In genomic region chr1:182181456-182182305, GRCm38 (mm10) we compare ENCODE assay signal across 26 mouse cellular contexts. TPM values are rescaled to one million over a fixed set of nuclear protein-coding genes. Genes with fewer than 3 reads are reported as not detected.
DNase-seq lines count a peak whose midpoint lies in the region; ATAC-seq and TF ChIP-seq lines count a peak whose summit lies in the region.
"Had no signal": no experiment of that assay in that cellular context is flagged by ENCODE, and none has a peak within 500 bp of the region (broad histone marks: within the 10 kb centered on the region; RNA-seq: fewer than 3 reads in every experiment).

No protein-coding gene starts in this region.

- no peak overlapping the region for H3K4me3 ChIP-seq in ES-Bruce4 (ENCODE audit: low read depth, low read length)
- H3K4me3 ChIP-seq in kidney, embryonic 16.5 days (ENCODE audit: low read length) = no peak overlapping the region
- H3K4me3 ChIP-seq: embryonic facial prominence, embryonic 10.5 days; embryonic facial prominence, embryonic 12.5 days; forebrain, embryonic 13.5 days; forebrain, embryonic 15.5 days had no signal

- no peaks in the 10 kb centered on the region for H3K4me1 ChIP-seq in ES-Bruce4 (ENCODE audit: control insufficient read depth, insufficient read depth, low read length)
- no peaks in the 10 kb centered on the region for H3K4me1 ChIP-seq in kidney, embryonic 16.5 days (ENCODE audit: insufficient read depth, low read length)
- H3K4me1 ChIP-seq: embryonic facial prominence, embryonic 10.5 days; embryonic facial prominence, embryonic 12.5 days; forebrain, embryonic 13.5 days; forebrain, embryonic 15.5 days had no signal

- H3K9me3 ChIP-seq in ES-Bruce4 (replicated peaks; ENCODE audit: control insufficient read depth, insufficient read depth, low read length, poor library complexity, severe bottlenecking) = peaks cover 16% of the 10 kb centered on the region
- no peaks in the 10 kb centered on the region for H3K9me3 ChIP-seq in kidney, embryonic 16.5 days (ENCODE audit: low read length)
- H3K9me3 ChIP-seq: embryonic facial prominence, embryonic 10.5 days; embryonic facial prominence, embryonic 12.5 days; forebrain, embryonic 13.5 days; forebrain, embryonic 15.5 days had no signal

- H3K27me3 ChIP-seq in ES-Bruce4 (ENCODE audit: control insufficient read depth, insufficient read depth, low read length, poor library complexity, severe bottlenecking) = no peaks in the 10 kb centered on the region
- no peaks in the 10 kb centered on the region for H3K27me3 ChIP-seq in kidney, embryonic 16.5 days (ENCODE audit: insufficient read depth, low read length)
- H3K27me3 ChIP-seq: embryonic facial prominence, embryonic 12.5 days; forebrain, embryonic 13.5 days; forebrain, embryonic 15.5 days; Patski had no signal

- ATAC-seq in kidney, embryonic 16.5 days (ENCODE audit: low FRiP score, low TSS enrichment) = no peak
- ATAC-seq: activated CD4-positive, CD25-positive, alpha-beta regulatory T cell, adult 4 months; forebrain, embryonic 13.5 days; forebrain, embryonic 15.5 days; forebrain, postnatal 0 days; Patski had no signal

- no peak overlapping the region for H3K4me2 ChIP-seq in kidney, embryonic 16.5 days (replicated peaks; ENCODE audit: low read depth, low read length)
- H3K4me2 ChIP-seq: embryonic facial prominence, embryonic 12.5 days; forebrain, embryonic 13.5 days; forebrain, embryonic 15.5 days had no signal

- no peak overlapping the region for H3K9ac ChIP-seq in ES-Bruce4 (ENCODE audit: low read depth, poor library complexity, severe bottlenecking)
- H3K9ac ChIP-seq in kidney, embryonic 16.5 days (replicated peaks; ENCODE audit: low read length) = no peak overlapping the region
- H3K9ac ChIP-seq: embryonic facial prominence, embryonic 12.5 days; forebrain, embryonic 13.5 days; forebrain, embryonic 15.5 days; forebrain, postnatal 0 days had no signal

- H3K36me3 ChIP-seq in ES-Bruce4 (ENCODE audit: control insufficient read depth, insufficient read depth, low read length, poor library complexity, severe bottlenecking) = no peaks in the 10 kb centered on the region
- H3K36me3 ChIP-seq in kidney, embryonic 16.5 days (ENCODE audit: insufficient read depth, low read length) = no peaks in the 10 kb centered on the region
- H3K36me3 ChIP-seq: embryonic facial prominence, embryonic 10.5 days; embryonic facial prominence, embryonic 12.5 days; forebrain, embryonic 15.5 days; G1E had no signal

- TF ChIP-seq POLR2A in ES-Bruce4 (IDR thresholded peaks at IDR 0.05; ENCODE audit: insufficient read depth, low read length) = no peak

- whole genome bisulfite sequencing in kidney, embryonic 16.5 days = 66% methylated on average over 5 of the region's 5 CpGs

- peak overlapping the region; percentile 100 for H3K27ac ChIP-seq in ES-Bruce4 (ENCODE audit: insufficient read depth, low read length)
- no peak overlapping the region for H3K27ac ChIP-seq in kidney, embryonic 16.5 days (ENCODE audit: low read length)
- H3K27ac ChIP-seq: embryonic facial prominence, embryonic 10.5 days; embryonic facial prominence, embryonic 12.5 days; forebrain, embryonic 13.5 days; forebrain, embryonic 15.5 days had no signal

- no peak for TF ChIP-seq CTCF in ES-Bruce4 (IDR thresholded peaks at IDR 0.05; ENCODE audit: low read depth, low read length)

- TF ChIP-seq EP300 in ES-Bruce4 (IDR thresholded peaks at IDR 0.05; ENCODE audit: insufficient read depth, low read depth, low read length) = peak; percentile 92

- peak; percentile 99 for DNase-seq in ES-CJ7 (ENCODE audit: low read depth, low spot score)
- peak; percentile 97 for DNase-seq in R1 (ENCODE audit: low read depth, low spot score)
- no peak for DNase-seq in spleen, postnatal 10 days (ENCODE audit: low spot score in 2 of 2)
- DNase-seq in lung, postnatal 10 days = no peak
- DNase-seq: adrenal gland, adult 8-10 months; adrenal gland, postnatal 14 days; adrenal gland, postnatal 36 days; cerebellum, adult 11-12 months; cerebellum, adult 2 months; cerebellum, adult 9-10 months; cerebellum, postnatal 10 days; cerebellum, postnatal 25 days; forebrain, postnatal 0 days had no signal

RNA-seq across cellular contexts. Expression of gene Vmn1r1, which starts 17.4 kb away (rescaled TPM):
- not detected in 2 replicates for polyA plus RNA-seq in ES-Bruce4 (2011; ENCODE audit: insufficient read depth, insufficient read length, low read depth, missing spikeins)
- not detected in 2 replicates for polyA plus RNA-seq in kidney, embryonic 16.5 days (2015; fragmentation: Nextera tagmentation; extraction: Ambion mirVana)
- polyA plus RNA-seq: activated CD4-positive, CD25-positive, alpha-beta regulatory T cell, adult 4 months; C2C12; cerebellum, adult 2 months; cortical plate, adult 2 months; embryonic facial prominence, embryonic 10.5 days; embryonic facial prominence, embryonic 12.5 days; embryonic facial prominence, embryonic 14.5 days; forebrain, embryonic 11.5 days; forebrain, embryonic 13.5 days; forebrain, embryonic 15.5 days; forebrain, postnatal 0 days; G1E; Patski had no signal

RNA-seq across cellular contexts. Expression of gene Srp9, which starts 57.1 kb away (rescaled TPM):
- polyA plus RNA-seq in ES-Bruce4 (2011; ENCODE audit: insufficient read depth, insufficient read length, low read depth, missing spikeins) = 87.8 and 89.0 TPM in 2 replicates
- polyA plus RNA-seq in kidney, embryonic 16.5 days (2015; fragmentation: Nextera tagmentation; extraction: Ambion mirVana) = 131 and 132 TPM in 2 replicates

Comparison
In these comparisons a context has a peak if more than half of its experiments do, and no peak if none do; other contexts are left out.
1. DNase-seq: peak in ES-CJ7 (single experiment) and R1 (single experiment); none in spleen, postnatal 10 days (0 of 2) and lung, postnatal 10 days (single experiment).